Mouse (Mus musculus): ENCODE data around the gene Creb3.

- TF ChIP-seq CTCF (IDR thresholded peaks at IDR 0.05; ENCODE audit: control insufficient read depth, insufficient read depth, insufficient read length) (no peak), USF1 (IDR thresholded peaks at IDR 0.05; ENCODE audit: low read depth) (no peak), MYOG (IDR thresholded peaks at IDR 0.05; ENCODE audit: control insufficient read depth, extremely low read depth, insufficient read length) (no peak)
Measured at GRCm38 (mm10) chr4:43563601-43563875, 1.4 kb downstream of the Creb3 start.
